Mouse (Mus musculus) embryonic facial prominence, embryonic 13.5 days (tissue): Measurements from ENCODE around the gene Pyroxd2. TPM values are rescaled to one million over a fixed set of nuclear protein-coding genes. Genes with fewer than 3 reads are reported as not detected.
"Not testable (repeated sequence)": the region's sequence is repeated elsewhere in the genome, so short reads cannot be mapped to it uniquely, and the experiment has no call there.

ENCODE experiments used
- ATAC-seq: fragments of 200-750 bp; cut with Nextera tagmentation; 2 replicates; pipeline ENCODE4 v1.8.0; 2017; ENCODE audit warnings: low read depth; ENCODE audit not compliant: insufficient number of reproducible peaks, insufficient read depth, low FRiP score, low TSS enrichment
- H3K27ac ChIP-seq: fragments of 300-500 bp; sonication (generic); 2 replicates; pipeline ENCODE4 v1.5.1; 2015; ENCODE audit warnings: moderate library complexity, mild to moderate bottlenecking, inconsistent platforms
- H3K27me3 ChIP-seq: fragments of 300-500 bp; sonication (generic); 2 replicates; pipeline ENCODE4 v1.6.1; 2015; ENCODE audit warnings: mild to moderate bottlenecking, inconsistent platforms
- H3K36me3 ChIP-seq: fragments of 300-500 bp; sonication (generic); 2 replicates; pipeline ENCODE4 v1.6.1; 2015; ENCODE audit warnings: mild to moderate bottlenecking, inconsistent platforms
- H3K4me1 ChIP-seq: fragments of 300-500 bp; sonication (generic); 2 replicates; pipeline ENCODE4 v1.6.1; 2015; ENCODE audit warnings: inconsistent platforms
- H3K4me2 ChIP-seq: fragments of 300-500 bp; sonication (generic); 2 replicates; pipeline ENCODE4 v1.6.1; 2015; ENCODE audit warnings: moderate library complexity, mild to moderate bottlenecking, inconsistent platforms
- H3K4me3 ChIP-seq: fragments of 300-500 bp; sonication (generic); 2 replicates; pipeline ENCODE4 v1.5.1; 2015; ENCODE audit warnings: mild to moderate bottlenecking, inconsistent platforms
- H3K9ac ChIP-seq: fragments of 300-500 bp; sonication (generic); 2 replicates; pipeline ENCODE4 v1.6.1; 2015; ENCODE audit warnings: mild to moderate bottlenecking, inconsistent platforms
- H3K9me3 ChIP-seq: fragments of 300-500 bp; sonication (generic); 2 replicates; pipeline ENCODE4 v1.6.1; 2016; ENCODE audit warnings: inconsistent platforms
- WGBS: fragments of 180-500 bp; shearing (Covaris S2); methylation state at CpG from one replicate; pipeline ENCODE4 v1.1.7; 2015; ENCODE audit warnings: mixed read lengths; 5-methylcytosine and 5-hydroxymethylcytosine counted together
- polyA plus RNA-seq: library from polyadenylated mRNA; unstranded; fragments of >200 nt; fragmentation: Nextera tagmentation; extraction: Ambion mirVana; gene quantifications from 2 replicates; pipeline ENCODE4 v1.2.1, GENCODE M21; 2015

The Pyroxd2 gene
- polyA plus RNA-seq, 1 experiment from 2014 or later = 2.0 TPM

GRCm38 (mm10) chr19:42682776-42683175 lies 69.8 kb downstream of the Pyroxd2 start:
- H3K27ac ChIP-seq, ATAC-seq, H3K4me2 ChIP-seq, H3K9me3 ChIP-seq, H3K4me1 ChIP-seq, H3K4me3 ChIP-seq, H3K9ac ChIP-seq, H3K27me3 ChIP-seq, H3K36me3 ChIP-seq: not testable (repeated sequence)
- 43% methylated on average over 2 of the region's 2 CpGs for WGBS

GRCm38 (mm10) chr19:42678191-42678590 lies 74.4 kb downstream of the Pyroxd2 start:
- Histone ChIP-seq H3K27ac (no peak overlapping the region), H3K27me3 (no peaks in the 10 kb centered on the region), H3K4me3 (no peak overlapping the region), H3K9ac (no peak overlapping the region), H3K4me1 (no peaks in the 10 kb centered on the region), H3K9me3 (no peaks in the 10 kb centered on the region), H3K36me3 (no peaks in the 10 kb centered on the region), H3K4me2 (no peak overlapping the region)
- no peak for ATAC-seq
- WGBS = 70% methylated on average over 10 of the region's 10 CpGs

- H3K4me3 ChIP-seq = no peak overlapping the region
- H3K27ac ChIP-seq = no peak overlapping the region
- no peaks in the 10 kb centered on the region for H3K36me3 ChIP-seq
- H3K4me1 ChIP-seq = no peaks in the 10 kb centered on the region
- 92% methylated on average over 3 of the region's 3 CpGs for WGBS
- ATAC-seq = no peak
- no peak overlapping the region for H3K9ac ChIP-seq
- H3K4me2 ChIP-seq = no peak overlapping the region
- no peaks in the 10 kb centered on the region for H3K9me3 ChIP-seq
- no peaks in the 10 kb centered on the region for H3K27me3 ChIP-seq
Measured at GRCm38 (mm10) chr19:42677452-42677851, 75.1 kb downstream of the Pyroxd2 start.

- ATAC-seq = no peak
- Histone ChIP-seq H3K36me3 (no peaks in the 10 kb centered on the region), H3K4me3 (no peak overlapping the region), H3K9ac (no peak overlapping the region), H3K27me3 (no peaks in the 10 kb centered on the region), H3K27ac (no peak overlapping the region), H3K4me2 (no peak overlapping the region), H3K4me1 (no peaks in the 10 kb centered on the region), H3K9me3 (no peaks in the 10 kb centered on the region)
- WGBS = 94% methylated on average over 3 of the region's 3 CpGs
Measured at GRCm38 (mm10) chr19:42676931-42677330, 75.6 kb downstream of the Pyroxd2 start.

Other genes with a start within 250 kb of the Pyroxd2 start
- gene R3hcc1l, start 234.0 kb downstream of the Pyroxd2 start, polyA plus RNA-seq = 24.5 and 25.3 TPM in 2 replicates
- gene Loxl4, start 140.0 kb downstream of the Pyroxd2 start, polyA plus RNA-seq = 1.7 and 2.9 TPM in 2 replicates
- gene Hps1, start 27.2 kb upstream of the Pyroxd2 start, polyA plus RNA-seq = 16.6 and 17.3 TPM in 2 replicates